Mouse (Mus musculus): ENCODE results near the gene Map7d1.
A peak's percentile ranks its signal among the peaks of the same experiment; 100 is the strongest.

The Map7d1 gene

GRCm38 (mm10) chr4:126262119-126262807, 6.1 kb upstream of the Map7d1 start, which contains the start of gene Trappc3:
Trappc3 (plus strand) TSS chr4:126262325.
- DNase-seq, result peak; percentile 100

- DNase-seq, result no peak
Measured at GRCm38 (mm10) chr4:126261675-126262074, 5.5 kb upstream of the Map7d1 start.

GRCm38 (mm10) chr4:126261266-126261665, 5.1 kb upstream of the Map7d1 start:
- DNase-seq, result peak in 1 of 2 experiments; percentile 29

GRCm38 (mm10) chr4:126260520-126261201, 4.5 kb upstream of the Map7d1 start:
- peak; percentile 77 to 85 for DNase-seq

GRCm38 (mm10) chr4:126259523-126260160, 3.5 kb upstream of the Map7d1 start:
- DNase-seq, result peak; percentile 86 to 92

- peak; percentile 31 to 40 for DNase-seq
Measured at GRCm38 (mm10) chr4:126259063-126259462, 2.9 kb upstream of the Map7d1 start.

GRCm38 (mm10) chr4:126256967-126257881, 1.1 kb upstream of the Map7d1 start:
- DNase-seq, result peak; percentile 50 to 56

- DNase-seq, result peak; percentile 69 to 77
Measured at GRCm38 (mm10) chr4:126255113-126256001, 786 bp downstream of the Map7d1 start.

GRCm38 (mm10) chr4:126254315-126255112, 1.6 kb downstream of the Map7d1 start:
- DNase-seq, result peak; percentile 68 to 73

GRCm38 (mm10) chr4:126253637-126254272, 2.4 kb downstream of the Map7d1 start:
- DNase-seq, result no peak

GRCm38 (mm10) chr4:126252411-126253237, 3.5 kb downstream of the Map7d1 start:
- no peak for DNase-seq

- DNase-seq, result peak; percentile 52 to 73
Measured at GRCm38 (mm10) chr4:126251655-126252254, 4.4 kb downstream of the Map7d1 start.

- no peak for DNase-seq
Measured at GRCm38 (mm10) chr4:126250659-126251058, 5.5 kb downstream of the Map7d1 start.

GRCm38 (mm10) chr4:126248261-126248868, 7.8 kb downstream of the Map7d1 start:
- DNase-seq, result no peak

GRCm38 (mm10) chr4:126246202-126246889, 9.8 kb downstream of the Map7d1 start:
- DNase-seq, result no peak

GRCm38 (mm10) chr4:126242510-126242909, 13.6 kb downstream of the Map7d1 start:
- no peak for DNase-seq

GRCm38 (mm10) chr4:126241956-126242355, 14.2 kb downstream of the Map7d1 start:
- peak; percentile 45 to 59 for DNase-seq
